ENCODE assay signal across 9 mouse cellular contexts in the genomic region with DNA sequence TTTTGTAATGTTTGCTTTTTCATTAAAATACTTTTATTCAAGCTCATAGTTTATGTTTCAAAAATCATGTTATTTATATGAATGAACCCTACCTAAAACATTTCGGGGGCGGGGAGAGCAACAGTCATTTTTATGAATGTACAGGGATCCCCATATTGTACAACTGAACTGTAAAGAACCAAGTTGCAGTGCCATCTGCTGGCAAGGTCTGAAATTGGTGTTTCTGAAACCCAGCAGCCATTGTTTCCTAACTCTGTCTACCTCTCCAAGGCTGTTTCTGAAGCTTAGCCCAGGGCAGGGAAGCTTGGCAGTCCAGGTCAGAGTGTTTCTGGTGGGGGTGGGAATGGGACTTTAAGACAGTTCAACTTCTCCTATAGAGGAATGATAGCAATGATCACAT. TPM values are rescaled to one million over a fixed set of nuclear protein-coding genes. Genes with fewer than 3 reads are reported as not detected.
A peak's percentile ranks its signal among the peaks of the same experiment; 100 is the strongest.
DNase-seq lines count a peak whose midpoint lies in the region; ATAC-seq and TF ChIP-seq lines count a peak whose summit lies in the region.
"Had no signal": no experiment of that assay in that cellular context is flagged by ENCODE, and none has a peak within 500 bp of the region (broad histone marks: within the 10 kb centered on the region; RNA-seq: fewer than 3 reads in every experiment).

No protein-coding gene starts in this region.

- DNase-seq in heart, adult 8-10 months (ENCODE audit: low spot score) = peak; percentile 11
- DNase-seq in heart, postnatal 25 days (ENCODE audit: low spot score) = no peak
- no peak for DNase-seq in G1E (ENCODE audit: low spot score)
- DNase-seq in cerebellum, adult 18-20 months = peak; percentile 67 to 75
- DNase-seq in kidney, postnatal 4 days = peak; percentile 77
- peak; percentile 65 for DNase-seq in lung, postnatal 0 days (ENCODE audit: low spot score)
- DNase-seq in right cerebral cortex, adult 18-20 months = peak; percentile 69
- DNase-seq: liver, embryonic 13.5 days had no signal

- no peak for TF ChIP-seq EP300 in lung, postnatal 0 days (IDR thresholded peaks at IDR 0.05)

- no peak overlapping the region for H3K4me3 ChIP-seq in G1E (ENCODE audit: low read depth, low read length)
- no peak overlapping the region for H3K4me3 ChIP-seq in forebrain, embryonic 16.5 days (replicated peaks; ENCODE audit: low read length)
- no peak overlapping the region for H3K4me3 ChIP-seq in lung, postnatal 0 days (ENCODE audit: low read depth, low read length)
- H3K4me3 ChIP-seq: liver, embryonic 13.5 days had no signal

- no peaks in the 10 kb centered on the region for H3K9me3 ChIP-seq in G1E (replicated peaks)
- H3K9me3 ChIP-seq in forebrain, embryonic 16.5 days (ENCODE audit: control insufficient read depth, low read length) = no peaks in the 10 kb centered on the region
- no peaks in the 10 kb centered on the region for H3K9me3 ChIP-seq in lung, postnatal 0 days (ENCODE audit: low read length)
- H3K9me3 ChIP-seq: liver, embryonic 13.5 days had no signal

- no peak overlapping the region for H3K4me2 ChIP-seq in forebrain, embryonic 16.5 days (ENCODE audit: low read length)
- H3K4me2 ChIP-seq in lung, postnatal 0 days (replicated peaks; ENCODE audit: low read depth, low read length) = no peak overlapping the region
- H3K4me2 ChIP-seq: liver, embryonic 13.5 days had no signal

- no peaks in the 10 kb centered on the region for H3K27me3 ChIP-seq in G1E (ENCODE audit: insufficient read depth, low read length)
- no peaks in the 10 kb centered on the region for H3K27me3 ChIP-seq in forebrain, embryonic 16.5 days (replicated peaks; ENCODE audit: control insufficient read depth, insufficient read depth, low read length)
- no peaks in the 10 kb centered on the region for H3K27me3 ChIP-seq in lung, postnatal 0 days (replicated peaks; ENCODE audit: insufficient read depth, low read length)
- H3K27me3 ChIP-seq: liver, embryonic 13.5 days had no signal

- 13% methylated on average over 2 of the region's 2 CpGs for WGBS in forebrain, embryonic 16.5 days
- WGBS in lung, postnatal 0 days = 15% methylated on average over 2 of the region's 2 CpGs

- peaks cover 12% of the 10 kb centered on the region for H3K4me1 ChIP-seq in G1E (ENCODE audit: insufficient read depth, low read depth, low read length)
- H3K4me1 ChIP-seq in forebrain, embryonic 16.5 days (replicated peaks; ENCODE audit: control insufficient read depth, insufficient read depth, low read length) = no peaks in the 10 kb centered on the region
- no peaks in the 10 kb centered on the region for H3K4me1 ChIP-seq in lung, postnatal 0 days (ENCODE audit: insufficient read depth, low read depth, low read length)
- H3K4me1 ChIP-seq: liver, embryonic 13.5 days had no signal

- no peak overlapping the region for H3K27ac ChIP-seq in forebrain, embryonic 16.5 days (ENCODE audit: low read length)
- no peak overlapping the region for H3K27ac ChIP-seq in lung, postnatal 0 days (ENCODE audit: low read length)
- H3K27ac ChIP-seq: liver, embryonic 13.5 days had no signal

- peak; percentile 48; the same call in 1 of the 2 replicates for TF ChIP-seq CTCF in G1E (IDR thresholded peaks at IDR 0.05; ENCODE audit: low read depth, low read length)
- peak; percentile 80 for TF ChIP-seq CTCF in lung, postnatal 0 days (IDR thresholded peaks at IDR 0.05)

- H3K36me3 ChIP-seq in G1E (replicated peaks) = peaks cover 79% of the 10 kb centered on the region
- peaks cover 4% of the 10 kb centered on the region; the same call in 1 of the 2 replicates for H3K36me3 ChIP-seq in forebrain, embryonic 16.5 days (ENCODE audit: control insufficient read depth, insufficient read depth)
- no peaks in the 10 kb centered on the region for H3K36me3 ChIP-seq in lung, postnatal 0 days (ENCODE audit: insufficient read depth, low read length)

- ATAC-seq in G1E (ENCODE audit: extremely low read depth, insufficient number of reproducible peaks, low FRiP score, poor library complexity, severe bottlenecking) = peak; percentile 60
- peak; percentile 68 for ATAC-seq in forebrain, embryonic 16.5 days
- no peak for ATAC-seq in lung, postnatal 0 days

- intact Hi-C loops in heart, postnatal 25 days (cut with DNase I) = loop anchor here (1.0 to 5.0 kb wide), 2 partner anchors 168 to 394 kb away; no protein-coding TSS in a partner anchor

- H3K9ac ChIP-seq in forebrain, embryonic 16.5 days (replicated peaks; ENCODE audit: low read depth, low read length) = no peak overlapping the region
- no peak overlapping the region for H3K9ac ChIP-seq in lung, postnatal 0 days (replicated peaks; ENCODE audit: low read depth)
- H3K9ac ChIP-seq: liver, embryonic 13.5 days had no signal

RNA-seq across cellular contexts. Expression of a gene that starts 57.4 kb away (rescaled TPM):
- 10 to 100 TPM in 2 of 4 experiments, 1 to 10 TPM in 2; 8.7 to 11.3 (median 9.9) TPM for total RNA-seq in heart, adult 8-10 months (2022)
- total RNA-seq in heart, postnatal 25 days (2021) = 10 to 100 TPM in 1 of 2 experiments, 1 to 10 TPM in 1; 9.1 to 11.0 TPM
- total RNA-seq in G1E (2014; fragmentation: Nextera tagmentation) (22.1 and 40.9 TPM in 2 replicates), G1E (2017) (50.2 and 53.5 TPM in 2 replicates)
- polyA plus RNA-seq in G1E (2012) = 5.0 and 5.4 TPM in 2 replicates
- 78.4 and 80.9 TPM in 2 replicates for polyA plus RNA-seq in forebrain, embryonic 16.5 days (2015; fragmentation: Nextera tagmentation; extraction: Ambion mirVana)
- polyA plus RNA-seq in lung, postnatal 0 days (2015; fragmentation: Nextera tagmentation; extraction: Ambion mirVana) = 20.6 and 20.8 TPM in 2 replicates

Comparison
In these comparisons a context has a peak if more than half of its experiments do, and no peak if none do; other contexts are left out.
1. DNase-seq: peak in heart, adult 8-10 months (single experiment), cerebellum, adult 18-20 months (2 of 2), kidney, postnatal 4 days (2 of 2), lung, postnatal 0 days (single experiment) and right cerebral cortex, adult 18-20 months (single experiment); none in heart, postnatal 25 days (single experiment) and G1E (single experiment).